Mouse (Mus musculus) CH12.LX (cell line): ENCODE results near the gene Ddx23.
A peak's percentile ranks its signal among the peaks of the same experiment; 100 is the strongest.

ENCODE experiments used
- CHD1 ChIP-seq: IDR thresholded peaks from 2 replicates; pipeline ENCODE4 v1.6.1; 2012; ENCODE audit warnings: low read depth, low read length, improper control_type of control experiment, inconsistent platforms
- CTCF ChIP-seq, 2 experiments: IDR thresholded peaks in 1 of 2; conservative IDR thresholded peaks in 1 of 2; 2 replicates each; pipeline ENCODE4 v1.5.1; 2011 to 2012; ENCODE audit warnings: low read depth in 2 of 2, low read length in 2 of 2, improper control_type of control experiment in 1 of 2, inconsistent platforms in 1 of 2, mild to moderate bottlenecking in 1 of 2, moderate library complexity in 1 of 2
- E2F4 ChIP-seq: IDR thresholded peaks from 2 replicates; pipeline ENCODE4 v1.6.1; 2011; ENCODE audit warnings: low read depth, low read length, improper control_type of control experiment; ENCODE audit not compliant: insufficient replicate concordance
- EP300 ChIP-seq: IDR thresholded peaks from 2 replicates; pipeline ENCODE4 v1.6.1; 2011; ENCODE audit warnings: low read length, improper control_type of control experiment
- ETS1 ChIP-seq: conservative IDR thresholded peaks from 2 replicates; pipeline ENCODE4 v1.6.1; 2012; ENCODE audit warnings: low read depth, mild to moderate bottlenecking, inconsistent platforms, low read length, improper control_type of control experiment, moderate library complexity
- HCFC1 ChIP-seq: IDR thresholded peaks from 2 replicates; pipeline ENCODE4 v1.6.1; 2012; ENCODE audit warnings: low read depth, mild to moderate bottlenecking, inconsistent platforms, low read length, improper control_type of control experiment
- KAT2A ChIP-seq: IDR thresholded peaks from 2 replicates; pipeline ENCODE4 v1.6.1; 2012; ENCODE audit warnings: low read length, improper control_type of control experiment, inconsistent platforms; ENCODE audit not compliant: insufficient replicate concordance
- NRF1 ChIP-seq: IDR thresholded peaks from 2 replicates; pipeline ENCODE4 v1.6.1; 2014; ENCODE audit warnings: low read depth, mild to moderate bottlenecking, inconsistent platforms, low read length, improper control_type of control experiment, moderate library complexity
- PAX5 ChIP-seq: IDR thresholded peaks from 2 replicates; pipeline ENCODE4 v1.6.1; 2012; ENCODE audit warnings: low read length, inconsistent platforms, mixed read lengths
- POLR2A ChIP-seq: IDR thresholded peaks from 2 replicates; pipeline ENCODE4 v1.6.1; 2011; ENCODE audit warnings: low read depth, mild to moderate bottlenecking, improper control_type of control experiment, low read length
- POLR2AphosphoS2 ChIP-seq: IDR thresholded peaks from 2 replicates; pipeline ENCODE4 v1.6.1; 2011; ENCODE audit warnings: low read depth, low read length, improper control_type of control experiment
- ZKSCAN1 ChIP-seq: IDR thresholded peaks from 2 replicates; pipeline ENCODE4 v1.6.1; 2012; ENCODE audit warnings: low read depth, inconsistent platforms, low read length, improper control_type of control experiment, borderline replicate concordance
- ZNF384 ChIP-seq: IDR thresholded peaks from 2 replicates; pipeline ENCODE4 v1.6.1; 2012; ENCODE audit warnings: low read depth, low read length, improper control_type of control experiment, inconsistent platforms

GRCm38 (mm10) chr15:98676940-98677728 lies 14.4 kb upstream of the Ddx23 start, which contains the start of gene Rnd1:
- no peak for TF ChIP-seq ZNF384
- TF ChIP-seq ZKSCAN1 = no peak
- no peak for TF ChIP-seq ETS1
- TF ChIP-seq NRF1 = 0 out of 2 replicates have a peak, but pooled peaks have one; percentile 23
- TF ChIP-seq POLR2A = peak; percentile 99
- no peak for TF ChIP-seq E2F4
- TF ChIP-seq CTCF (conservative IDR thresholded peaks at IDR 0.05 in 1 of 2, IDR thresholded peaks at IDR 0.05 in 1 of 2; ENCODE audit: low read depth in 2 of 2, low read length in 2 of 2) = no peak
- TF ChIP-seq HCFC1 = peak; percentile 41; the same call in 1 of the 2 replicates
- 0 out of 2 replicates have a peak, but pooled peaks have one; percentile 24 for TF ChIP-seq EP300
- TF ChIP-seq PAX5 = no peak
- peak; percentile 26; the same call in 1 of the 2 replicates for TF ChIP-seq POLR2AphosphoS2
- TF ChIP-seq KAT2A = no peak
- no peak for TF ChIP-seq CHD1
